Mouse (Mus musculus): ENCODE measurements at regions not wholly inside any gene's neighbourhood (a gene's known extent, or its start where the extent isn't known, plus 50 kb on each side); places are given as distances from the start of the nearest gene placed in this dataset.

GRCm38 (mm10) chr2:84173450-84173849 lies 183.1 kb downstream of the Gm13691 start:
- DNase-seq (ENCODE audit: low spot score in 2 of 2) = no peak

GRCm38 (mm10) chr2:84183624-84184287 lies 193.4 kb downstream of the Gm13691 start:
- DNase-seq (ENCODE audit: low spot score in 2 of 2) = no peak

DNA sequence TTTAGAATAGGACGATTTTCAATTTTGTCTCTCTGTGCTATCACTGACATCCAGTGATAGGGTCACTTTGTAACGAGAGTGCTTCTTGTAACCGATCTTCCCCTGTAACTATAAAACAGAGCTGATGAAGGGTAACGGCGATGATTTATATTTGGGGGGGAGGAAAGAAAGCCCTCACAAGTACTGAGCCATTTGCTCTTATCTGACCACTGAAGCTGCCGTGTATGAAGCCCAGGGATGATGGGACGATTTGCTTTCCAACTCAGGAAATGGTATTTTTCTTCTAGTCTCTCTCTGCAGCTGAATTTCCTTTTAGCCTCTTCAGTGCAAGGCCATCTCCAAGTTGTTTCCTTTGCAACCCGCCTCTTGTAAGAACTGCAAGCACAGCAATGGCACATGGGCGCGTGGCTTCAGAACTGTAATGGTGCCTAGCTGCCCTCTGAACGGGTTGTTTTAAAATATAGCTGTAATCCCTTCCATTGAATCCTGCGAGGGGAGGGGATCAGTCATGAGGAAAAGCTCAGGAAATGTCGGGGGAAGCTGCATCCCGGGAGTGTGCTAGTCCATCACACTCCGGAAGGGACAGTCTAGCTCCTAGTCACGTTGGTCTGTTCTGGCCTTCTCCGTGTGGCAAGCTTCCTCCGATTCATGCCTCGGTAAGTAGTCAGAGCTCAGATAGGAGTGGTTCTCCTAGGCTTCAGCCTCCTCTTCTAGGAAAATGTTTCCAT lies 194.1 kb downstream of the Gm13691 start:
- DNase-seq (ENCODE audit: low spot score in 2 of 2) = no peak

- no peak for DNase-seq (ENCODE audit: low spot score in 2 of 2)
Observed at GRCm38 (mm10) chr2:84185016-84185330, 194.6 kb downstream of the Gm13691 start.

GRCm38 (mm10) chr2:84186126-84186701 lies 195.9 kb downstream of the Gm13691 start:
- no peak for DNase-seq (ENCODE audit: low spot score in 2 of 2)

DNA sequence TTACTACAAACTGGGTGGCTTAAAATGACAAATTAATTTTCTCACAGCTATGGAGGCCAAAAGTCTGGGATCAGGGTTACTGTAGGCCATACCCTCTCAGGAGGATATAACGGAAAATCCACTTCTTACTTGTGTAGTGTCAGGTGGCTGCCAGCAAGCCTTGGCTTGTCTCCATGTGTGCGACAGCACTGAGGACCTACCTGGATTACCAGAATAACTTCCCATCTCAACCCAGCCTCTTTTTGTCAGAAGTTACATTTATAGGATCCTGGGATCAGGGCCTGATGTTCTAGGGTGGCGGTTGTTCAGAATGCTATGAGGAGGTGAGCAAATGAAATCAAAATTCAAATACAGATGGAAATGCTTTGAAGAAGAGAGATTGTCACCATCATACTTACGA lies 197.1 kb downstream of the Gm13691 start:
- no peak for DNase-seq (ENCODE audit: low spot score in 2 of 2)

DNA sequence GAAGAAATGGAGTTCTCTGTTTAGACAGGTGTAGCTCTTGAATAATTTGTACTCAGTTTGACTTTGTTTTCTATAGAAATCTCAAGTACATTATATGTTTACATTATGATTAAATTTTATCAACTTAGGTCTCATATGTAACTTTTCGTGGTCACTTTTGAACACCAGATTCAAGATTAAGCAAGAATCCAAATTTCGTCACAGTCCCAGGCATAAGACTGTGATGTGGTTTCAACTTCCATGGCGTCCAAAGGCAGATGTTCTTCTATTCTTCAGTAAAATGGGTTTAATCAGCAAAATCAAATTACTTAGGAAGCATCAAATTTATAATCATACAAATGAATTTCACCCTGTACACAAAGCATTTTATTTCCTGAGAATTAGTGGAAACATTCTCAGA lies 198.9 kb downstream of the Gm13691 start:
- no peak for DNase-seq (ENCODE audit: low spot score in 2 of 2)

- DNase-seq (ENCODE audit: low spot score in 2 of 2) = no peak
Observed at GRCm38 (mm10) chr2:84217116-84217515, 208.1 kb downstream of the Calcrl start.

- DNase-seq (ENCODE audit: low spot score in 2 of 2) = no peak
Observed at GRCm38 (mm10) chr2:84222049-84222448, 203.2 kb downstream of the Calcrl start.

DNA sequence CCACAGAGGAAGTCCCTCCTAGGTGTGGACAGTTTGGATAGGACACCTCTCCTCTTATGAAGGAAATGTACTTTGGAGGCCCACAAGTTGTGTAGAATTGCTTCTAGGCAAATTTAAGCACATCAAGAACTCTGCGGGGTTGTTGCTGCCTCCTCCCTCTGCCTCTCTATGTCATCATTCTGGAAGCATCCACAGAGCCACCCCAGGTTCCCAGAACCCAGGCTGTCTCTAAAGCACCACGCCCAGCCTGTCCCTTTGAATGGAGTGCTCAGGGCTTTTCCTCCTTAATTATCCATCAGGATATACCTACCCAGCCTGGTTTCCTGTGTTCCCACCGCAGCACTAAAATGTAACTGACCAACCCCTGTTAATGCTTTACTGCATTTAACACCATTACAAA lies 195.4 kb downstream of the Calcrl start:
- no peak for DNase-seq (ENCODE audit: low spot score in 2 of 2)

- DNase-seq (ENCODE audit: low spot score in 2 of 2) = no peak
Observed at GRCm38 (mm10) chr2:84235641-84236040, 189.6 kb downstream of the Calcrl start.

DNA sequence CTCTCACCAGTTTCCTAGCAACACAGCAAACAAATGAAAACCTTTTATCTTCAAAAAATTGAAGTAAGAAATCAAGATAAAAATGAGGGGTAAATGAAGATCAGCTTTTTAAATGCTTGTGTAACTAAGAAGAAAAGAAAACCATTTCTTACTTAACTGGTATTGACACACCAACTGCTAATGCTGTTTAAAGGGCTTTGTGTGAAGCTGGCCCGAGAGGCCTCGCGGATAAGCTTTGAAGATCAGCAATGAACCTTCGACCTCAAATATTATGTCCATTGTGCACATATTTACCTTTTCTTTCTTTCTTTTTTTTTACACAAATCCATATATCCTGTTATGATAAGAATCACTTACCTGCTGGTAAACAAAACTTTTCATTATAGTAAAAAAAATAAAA lies 184.0 kb downstream of the Calcrl start:
- DNase-seq (ENCODE audit: low spot score in 2 of 2) = no peak

DNA sequence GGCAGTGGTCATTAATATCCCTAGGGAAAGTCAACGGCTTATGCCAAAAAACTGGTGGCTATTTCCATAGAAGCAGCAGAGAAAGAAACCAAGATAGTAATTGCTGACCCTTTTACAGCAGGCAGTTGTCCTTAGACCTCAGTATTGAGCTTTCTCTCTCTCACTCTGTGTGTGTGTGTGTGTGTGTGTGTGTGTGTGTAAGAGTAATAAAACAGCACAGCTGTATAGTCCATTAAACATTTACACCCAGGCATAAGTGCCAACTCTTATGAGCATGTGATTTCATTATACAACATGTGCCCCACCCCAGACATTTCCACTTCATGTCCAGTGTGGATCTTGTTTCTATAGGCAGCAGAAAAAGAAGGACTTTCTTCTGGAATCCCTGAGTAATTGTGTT lies 183.2 kb downstream of the Calcrl start:
- DNase-seq (ENCODE audit: low spot score in 2 of 2) = no peak

- no peak for DNase-seq (ENCODE audit: low spot score in 2 of 2)
Observed at GRCm38 (mm10) chr2:84245900-84246299, 179.3 kb downstream of the Calcrl start.

- no peak for DNase-seq (ENCODE audit: low spot score in 2 of 2)
Observed at GRCm38 (mm10) chr2:84246562-84246961, 178.6 kb downstream of the Calcrl start.

DNA sequence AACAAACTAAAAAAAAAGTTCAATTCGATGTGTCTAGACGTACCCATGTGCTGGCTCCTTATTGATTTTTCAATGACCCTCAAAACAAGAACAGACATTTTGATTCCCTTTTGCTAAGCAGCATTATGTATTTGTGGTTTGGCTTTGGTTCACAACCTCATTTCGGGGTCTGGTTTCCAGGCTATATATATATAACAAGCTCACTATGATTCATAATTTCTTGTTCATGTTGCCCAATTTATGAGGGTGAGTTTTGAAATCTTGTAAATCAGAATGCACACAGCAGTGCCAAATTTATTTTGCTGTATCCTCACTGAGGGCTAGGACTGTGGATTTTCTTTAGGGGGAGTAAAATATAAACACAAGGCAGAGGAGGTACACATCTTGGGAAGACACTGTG lies 177.0 kb downstream of the Calcrl start:
- DNase-seq (ENCODE audit: low spot score in 2 of 2) = no peak

GRCm38 (mm10) chr2:84249871-84250270 lies 175.3 kb downstream of the Calcrl start:
- DNase-seq (ENCODE audit: low spot score in 2 of 2) = no peak

- no peak for DNase-seq (ENCODE audit: low spot score in 2 of 2)
Observed at GRCm38 (mm10) chr2:84252076-84252475, 173.1 kb downstream of the Calcrl start.

DNA sequence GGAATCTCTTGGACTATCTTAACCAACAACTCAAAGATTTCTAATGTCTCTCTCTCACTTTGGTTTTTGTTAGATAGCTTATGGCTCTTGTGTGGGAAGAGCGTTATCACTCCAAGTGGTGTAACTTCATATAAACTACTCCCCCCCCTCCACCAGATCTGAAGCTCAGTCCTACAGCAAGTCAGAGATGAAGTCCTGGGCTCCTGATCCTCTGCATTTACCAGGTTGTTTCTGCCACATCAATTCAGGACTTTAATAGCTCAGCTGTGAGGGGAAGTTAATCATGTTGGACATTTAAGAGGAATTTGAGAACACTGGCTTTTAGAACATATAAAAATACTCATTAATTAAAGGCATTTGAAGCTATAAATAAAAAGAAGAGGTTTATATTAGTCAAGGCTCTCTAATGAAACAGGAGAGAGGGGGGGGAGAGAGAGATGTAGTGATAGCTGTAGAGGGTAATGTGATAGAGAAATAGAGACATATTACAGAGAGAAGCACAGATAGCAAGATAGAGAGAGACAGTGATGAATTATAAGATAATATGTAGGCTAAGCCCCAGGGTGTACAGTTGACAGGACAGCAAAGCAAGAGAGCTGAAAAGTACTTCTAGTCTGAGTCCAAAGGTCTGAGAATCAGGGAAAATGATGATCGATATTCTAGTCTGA lies 166.7 kb downstream of the Calcrl start:
- DNase-seq (ENCODE audit: low spot score in 2 of 2) = no peak

DNA sequence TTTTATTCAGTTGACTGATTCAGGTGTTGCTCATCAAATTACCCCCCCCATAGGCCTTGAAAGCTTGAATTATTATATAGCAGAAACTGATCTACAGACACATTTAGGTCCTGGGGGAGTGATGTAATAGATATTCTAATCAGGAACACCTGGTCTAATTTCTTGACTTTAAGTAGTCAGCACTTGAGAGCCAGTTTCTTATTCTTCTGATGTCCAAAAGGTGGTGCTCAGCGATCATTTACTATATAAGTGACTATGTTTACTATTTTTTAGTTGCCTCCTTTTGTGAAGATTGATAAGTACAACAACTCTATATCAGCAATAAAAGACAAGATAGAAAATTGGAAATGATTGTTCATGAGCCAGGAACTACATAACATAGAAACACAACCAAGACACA lies 166.0 kb downstream of the Calcrl start:
- no peak for DNase-seq (ENCODE audit: low spot score in 2 of 2)

GRCm38 (mm10) chr2:84260701-84261100 lies 164.5 kb downstream of the Calcrl start:
- no peak for DNase-seq (ENCODE audit: low spot score in 2 of 2)

- no peak for DNase-seq (ENCODE audit: low spot score in 2 of 2)
Observed at GRCm38 (mm10) chr2:84261481-84261880, 163.7 kb downstream of the Calcrl start.

GRCm38 (mm10) chr2:84264485-84264884 lies 160.7 kb downstream of the Calcrl start:
- DNase-seq (ENCODE audit: low spot score in 2 of 2) = no peak
